Mouse (Mus musculus): ENCODE measurements at regions not wholly inside any gene's neighbourhood (a gene's known extent, or its start where the extent isn't known, plus 50 kb on each side); places are given as distances from the start of the nearest gene placed in this dataset.

- TF ChIP-seq POLR2A (IDR thresholded peaks at IDR 0.05; ENCODE audit: low read depth, low read length), result no peak
- no peaks in the 10 kb centered on the region for H3K4me1 ChIP-seq (ENCODE audit: control insufficient read depth, insufficient read depth, low read length)
- no peak overlapping the region for H3K4me3 ChIP-seq (ENCODE audit: insufficient read depth, low read length)
- no peak overlapping the region for H3K27ac ChIP-seq (ENCODE audit: insufficient read depth, low read length)
Measured at GRCm38 (mm10) chr14:99713069-99713830, 414.8 kb downstream of the Klf5 start.

DNA sequence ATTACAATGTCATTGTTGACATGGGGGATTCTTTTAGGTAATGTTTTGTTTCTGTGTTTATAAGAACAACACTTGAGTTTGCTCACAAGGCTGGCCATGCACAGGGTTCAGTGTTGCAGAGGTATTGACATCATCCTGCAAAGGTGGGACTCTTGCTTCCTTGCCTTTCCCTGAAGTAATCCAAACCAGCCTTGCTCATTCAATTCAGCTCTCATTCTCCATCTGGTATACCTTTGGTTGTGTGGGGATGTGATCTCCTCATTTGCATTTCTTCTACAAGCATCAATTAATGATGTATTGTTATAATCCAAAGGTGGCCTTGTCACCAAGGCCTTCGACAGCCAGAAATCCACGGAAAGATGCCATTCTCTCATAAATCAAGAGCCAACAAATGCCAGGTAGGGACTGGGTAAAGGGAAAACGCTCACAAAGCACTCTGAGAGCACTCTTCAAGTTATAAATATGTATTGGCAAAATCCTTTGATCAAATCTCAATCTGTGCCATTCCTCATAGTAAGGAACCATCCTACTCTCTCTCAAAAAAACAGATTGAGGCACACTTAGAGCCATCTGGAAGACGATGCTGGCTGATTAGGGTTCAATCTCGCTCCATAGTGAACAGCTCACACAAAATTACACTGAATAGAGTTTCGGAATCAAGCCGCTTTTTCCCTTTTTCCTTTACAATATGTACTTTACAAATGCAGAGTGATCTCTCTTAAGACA is 435.1 kb downstream of the Klf5 start:
- TF ChIP-seq CTCF (IDR thresholded peaks at IDR 0.05; ENCODE audit: borderline replicate concordance, insufficient read depth, low read length), result no peak
- no peak for TF ChIP-seq POLR2A (IDR thresholded peaks at IDR 0.05; ENCODE audit: low read depth, low read length)
- Histone ChIP-seq H3K4me1 (ENCODE audit: control insufficient read depth, insufficient read depth, low read length) (no peaks in the 10 kb centered on the region), H3K4me3 (ENCODE audit: insufficient read depth, low read length) (no peak overlapping the region), H3K27ac (ENCODE audit: insufficient read depth, low read length) (no peak overlapping the region)

DNA sequence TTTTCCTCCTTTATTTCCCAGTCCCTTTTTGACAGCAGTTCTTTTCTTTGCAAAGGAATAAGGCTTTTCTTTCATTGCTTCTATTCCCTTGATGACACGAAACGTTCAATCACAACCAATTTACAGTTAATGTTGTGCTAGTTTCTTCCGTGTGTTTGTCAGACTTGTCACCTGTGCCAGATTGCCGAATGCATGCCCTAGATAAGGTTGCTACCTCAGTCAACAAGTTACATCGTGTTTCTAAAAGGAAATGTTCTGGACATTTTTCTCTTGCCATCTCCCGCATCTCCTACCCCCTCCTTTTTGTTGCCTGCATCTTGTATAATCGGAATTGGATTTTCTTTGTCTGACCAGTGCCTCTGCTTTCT is 435.7 kb downstream of the Klf5 start:
- no peak overlapping the region for H3K4me3 ChIP-seq (ENCODE audit: insufficient read depth, low read length)
- TF ChIP-seq CTCF (IDR thresholded peaks at IDR 0.05; ENCODE audit: borderline replicate concordance, insufficient read depth, low read length), result no peak
- TF ChIP-seq POLR2A (IDR thresholded peaks at IDR 0.05; ENCODE audit: low read depth, low read length), result no peak
- no peaks in the 10 kb centered on the region for H3K4me1 ChIP-seq (ENCODE audit: control insufficient read depth, insufficient read depth, low read length)
- no peak overlapping the region for H3K27ac ChIP-seq (ENCODE audit: insufficient read depth, low read length)

GRCm38 (mm10) chr14:99743625-99744297 is 445.3 kb downstream of the Klf5 start:
- H3K4me3 ChIP-seq (ENCODE audit: insufficient read depth, low read length), result no peak overlapping the region

GRCm38 (mm10) chr14:99745209-99745608 is 446.7 kb downstream of the Klf5 start:
- H3K4me3 ChIP-seq (ENCODE audit: insufficient read depth, low read length), result no peak overlapping the region
- TF ChIP-seq CTCF (IDR thresholded peaks at IDR 0.05; ENCODE audit: borderline replicate concordance, insufficient read depth, low read length) (no peak), POLR2A (IDR thresholded peaks at IDR 0.05; ENCODE audit: low read depth, low read length) (no peak)
- no peaks in the 10 kb centered on the region for H3K4me1 ChIP-seq (ENCODE audit: control insufficient read depth, insufficient read depth, low read length)
- H3K27ac ChIP-seq (ENCODE audit: insufficient read depth, low read length), result no peak overlapping the region

More at GRCm38 (mm10) chr14:99743625-99744297, 445.3 kb downstream of the Klf5 start:
- Histone ChIP-seq H3K4me1 (ENCODE audit: control insufficient read depth, insufficient read depth, low read length) (no peaks in the 10 kb centered on the region), H3K27ac (ENCODE audit: insufficient read depth, low read length) (no peak overlapping the region)
- no peak for TF ChIP-seq POLR2A (IDR thresholded peaks at IDR 0.05; ENCODE audit: low read depth, low read length)
- TF ChIP-seq CTCF (IDR thresholded peaks at IDR 0.05; ENCODE audit: borderline replicate concordance, insufficient read depth, low read length), result no peak

GRCm38 (mm10) chr14:99748166-99748565 is 449.7 kb downstream of the Klf5 start:
- H3K4me3 ChIP-seq (ENCODE audit: insufficient read depth, low read length), result no peak overlapping the region
- TF ChIP-seq POLR2A (IDR thresholded peaks at IDR 0.05; ENCODE audit: low read depth, low read length) (no peak), CTCF (IDR thresholded peaks at IDR 0.05; ENCODE audit: borderline replicate concordance, insufficient read depth, low read length) (no peak)
- H3K27ac ChIP-seq (ENCODE audit: insufficient read depth, low read length), result no peak overlapping the region
- no peaks in the 10 kb centered on the region for H3K4me1 ChIP-seq (ENCODE audit: control insufficient read depth, insufficient read depth, low read length)

GRCm38 (mm10) chr14:99749308-99750305 is 451.1 kb downstream of the Klf5 start:
- TF ChIP-seq POLR2A (IDR thresholded peaks at IDR 0.05; ENCODE audit: low read depth, low read length) (no peak), CTCF (IDR thresholded peaks at IDR 0.05; ENCODE audit: borderline replicate concordance, insufficient read depth, low read length) (no peak)
- no peak overlapping the region for H3K4me3 ChIP-seq (ENCODE audit: insufficient read depth, low read length)
- no peaks in the 10 kb centered on the region for H3K4me1 ChIP-seq (ENCODE audit: control insufficient read depth, insufficient read depth, low read length)
- no peak overlapping the region for H3K27ac ChIP-seq (ENCODE audit: insufficient read depth, low read length)

DNA sequence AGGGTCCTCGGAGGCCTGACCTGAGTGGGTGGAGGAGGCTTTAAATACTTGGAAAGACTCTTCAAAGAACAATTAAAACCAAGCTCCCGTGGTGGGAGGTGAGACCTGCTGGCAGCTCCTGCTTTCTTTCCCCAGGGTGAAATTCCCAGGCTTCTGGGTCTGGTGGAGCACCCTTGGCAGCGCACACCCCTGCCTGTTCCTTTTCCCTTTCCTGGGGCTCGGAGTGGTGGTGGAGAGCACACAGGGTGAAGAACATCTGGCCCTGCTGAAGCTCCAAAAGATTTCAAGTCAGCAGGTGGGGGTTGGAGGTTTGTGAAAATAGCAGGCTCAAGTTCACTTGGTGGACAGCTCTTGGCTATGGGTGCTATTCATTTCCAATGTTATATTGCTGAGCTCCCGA is 459.6 kb downstream of the Klf5 start:
- Histone ChIP-seq H3K4me1 (ENCODE audit: control insufficient read depth, insufficient read depth, low read length) (no peaks in the 10 kb centered on the region), H3K4me3 (ENCODE audit: insufficient read depth, low read length) (no peak overlapping the region), H3K27ac (ENCODE audit: insufficient read depth, low read length) (no peak overlapping the region)
- no peak for TF ChIP-seq POLR2A (IDR thresholded peaks at IDR 0.05; ENCODE audit: low read depth, low read length)
- TF ChIP-seq CTCF (IDR thresholded peaks at IDR 0.05; ENCODE audit: borderline replicate concordance, insufficient read depth, low read length), result no peak

DNA sequence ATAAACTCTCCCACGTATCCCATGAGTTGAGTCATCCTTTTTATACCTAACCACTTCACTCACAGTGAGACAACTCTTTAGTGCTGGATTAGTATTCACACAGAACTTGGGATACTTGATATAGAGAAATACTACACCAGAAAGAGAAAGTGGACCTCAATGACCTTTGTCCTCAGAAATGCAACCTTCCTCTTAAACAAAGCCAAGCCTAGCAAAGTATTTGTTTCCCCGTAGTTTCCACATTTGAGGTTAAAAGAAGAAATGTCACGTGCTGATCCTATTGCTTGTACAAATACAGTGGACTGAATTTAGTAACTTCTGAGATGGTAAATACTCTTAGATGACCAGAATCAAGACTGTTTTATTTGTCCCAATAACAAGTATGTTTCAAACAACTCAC is 464.8 kb downstream of the Klf5 start:
- H3K4me3 ChIP-seq (ENCODE audit: insufficient read depth, low read length), result no peak overlapping the region
- TF ChIP-seq POLR2A (IDR thresholded peaks at IDR 0.05; ENCODE audit: low read depth, low read length) (no peak), CTCF (IDR thresholded peaks at IDR 0.05; ENCODE audit: borderline replicate concordance, insufficient read depth, low read length) (no peak)

More for the DNA sequence above, 464.8 kb downstream of the Klf5 start:
- H3K27ac ChIP-seq (ENCODE audit: insufficient read depth, low read length), result no peak overlapping the region
- no peaks in the 10 kb centered on the region for H3K4me1 ChIP-seq (ENCODE audit: control insufficient read depth, insufficient read depth, low read length)

Data from embryonic fibroblast, embryonic 13.5 days (primary cell).